Mouse (Mus musculus): ENCODE data around the gene Parg. TPM values are rescaled to one million over a fixed set of nuclear protein-coding genes. Genes with fewer than 3 reads are reported as not detected.

The Parg gene
- total and polyA plus RNA-seq, 3 experiments = 32.6 to 43.8 TPM; not detected in 1

DNA sequence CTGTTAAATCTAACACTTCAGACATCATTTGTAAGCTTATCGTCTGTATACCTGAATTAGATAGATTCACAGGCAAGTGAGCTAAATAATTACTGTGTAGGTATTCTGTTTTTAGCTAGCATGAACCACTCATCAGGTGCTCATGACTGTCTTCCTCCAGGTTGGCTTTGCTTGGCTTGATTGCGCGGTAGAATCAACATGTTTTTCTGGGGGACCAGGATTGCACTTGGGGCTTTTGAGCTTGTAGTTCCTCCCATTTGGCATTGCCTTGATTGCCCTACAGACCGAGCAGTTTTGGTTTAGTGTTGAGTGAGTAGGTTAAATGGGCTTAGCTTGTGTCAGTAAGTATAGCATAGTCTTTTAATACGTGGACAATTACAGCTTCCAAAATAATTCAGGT is 39.5 kb upstream of the Parg start:
- Histone ChIP-seq H3K27me3 (ENCODE audit: control insufficient read depth in 1 of 2, insufficient read depth in 2 of 2, low read length in 2 of 2) (no peaks in the 10 kb centered on the region), H3K4me1 (ENCODE audit: control insufficient read depth in 1 of 2, insufficient read depth in 2 of 2, low read length in 2 of 2) (peaks cover 14 to 29% of the 10 kb centered on the region in 2 experiments), H3K9ac (ENCODE audit: control insufficient read depth, low read depth, low read length, poor library complexity, severe bottlenecking) (no peak overlapping the region), H3K27ac (ENCODE audit: control insufficient read depth, low read depth, low read length) (no peak overlapping the region), H3K4me3 (ENCODE audit: control insufficient read depth in 1 of 2, insufficient read depth in 1 of 2, low read depth in 2 of 2, low read length in 2 of 2) (no peak overlapping the region), H3K79me2 (ENCODE audit: control insufficient read depth, insufficient read depth, low read length, poor library complexity) (peaks cover 57% of the 10 kb centered on the region), H3K36me3 (ENCODE audit: control insufficient read depth in 1 of 2, insufficient read depth in 2 of 2, low read length in 2 of 2) (peaks cover 0 to 53% of the 10 kb centered on the region in 2 experiments; a peak in 2 of 4 replicates), H3K9me3 (replicated peaks; ENCODE audit: insufficient read depth, low read length) (no peaks in the 10 kb centered on the region)
- TF ChIP-seq CHD2 (IDR thresholded peaks at IDR 0.05; ENCODE audit: low read length) (no peak), RCOR1 (IDR thresholded peaks at IDR 0.05; ENCODE audit: low read depth, low read length) (no peak), NELFE (IDR thresholded peaks at IDR 0.05; ENCODE audit: low read depth, low read length) (no peak), KAT2A (conservative IDR thresholded peaks at IDR 0.05; ENCODE audit: low read depth, low read length) (no peak), MAX (IDR thresholded peaks at IDR 0.05; ENCODE audit: low read length) (no peak), E2F4 (IDR thresholded peaks at IDR 0.05; ENCODE audit: borderline replicate concordance, low read depth, low read length) (no peak), ZNF384 (IDR thresholded peaks at IDR 0.05; ENCODE audit: low read depth, low read length) (no peak), HCFC1 (IDR thresholded peaks at IDR 0.05; ENCODE audit: low read depth, low read length) (no peak), POLR2A (IDR thresholded peaks at IDR 0.05; ENCODE audit: control insufficient read depth in 1 of 2, insufficient read depth in 1 of 2, low read depth in 1 of 2, low read length in 2 of 2, poor library complexity in 1 of 2) (no peak), ZKSCAN1 (IDR thresholded peaks at IDR 0.05; ENCODE audit: low read depth, low read length) (no peak), UBTF (IDR thresholded peaks at IDR 0.05; ENCODE audit: borderline replicate concordance, insufficient read depth, low read depth, low read length) (no peak), GABPA (IDR thresholded peaks at IDR 0.05; ENCODE audit: low read depth, low read length) (no peak), ZC3H11A (IDR thresholded peaks at IDR 0.05; ENCODE audit: low read depth, low read length) (no peak), GATA1 (IDR thresholded peaks at IDR 0.05; ENCODE audit: low read depth, low read length) (no peak), SIN3A (IDR thresholded peaks at IDR 0.05; ENCODE audit: low read length) (no peak), NRF1 (IDR thresholded peaks at IDR 0.05; ENCODE audit: insufficient read depth, low read depth, low read length, poor library complexity, severe bottlenecking) (no peak), ZMIZ1 (IDR thresholded peaks at IDR 0.05; ENCODE audit: low read depth, low read length) (no peak), MEF2A (IDR thresholded peaks at IDR 0.05; ENCODE audit: extremely low read depth, insufficient replicate concordance, low read depth, low read length, poor library complexity, severe bottlenecking) (no peak), ETS1 (IDR thresholded peaks at IDR 0.05; ENCODE audit: low read depth, low read length) (no peak), RAD21 (IDR thresholded peaks at IDR 0.05; ENCODE audit: low read depth, low read length) (no peak)
- DNase-seq (ENCODE audit: low read depth, low spot score) = no peak

DNA sequence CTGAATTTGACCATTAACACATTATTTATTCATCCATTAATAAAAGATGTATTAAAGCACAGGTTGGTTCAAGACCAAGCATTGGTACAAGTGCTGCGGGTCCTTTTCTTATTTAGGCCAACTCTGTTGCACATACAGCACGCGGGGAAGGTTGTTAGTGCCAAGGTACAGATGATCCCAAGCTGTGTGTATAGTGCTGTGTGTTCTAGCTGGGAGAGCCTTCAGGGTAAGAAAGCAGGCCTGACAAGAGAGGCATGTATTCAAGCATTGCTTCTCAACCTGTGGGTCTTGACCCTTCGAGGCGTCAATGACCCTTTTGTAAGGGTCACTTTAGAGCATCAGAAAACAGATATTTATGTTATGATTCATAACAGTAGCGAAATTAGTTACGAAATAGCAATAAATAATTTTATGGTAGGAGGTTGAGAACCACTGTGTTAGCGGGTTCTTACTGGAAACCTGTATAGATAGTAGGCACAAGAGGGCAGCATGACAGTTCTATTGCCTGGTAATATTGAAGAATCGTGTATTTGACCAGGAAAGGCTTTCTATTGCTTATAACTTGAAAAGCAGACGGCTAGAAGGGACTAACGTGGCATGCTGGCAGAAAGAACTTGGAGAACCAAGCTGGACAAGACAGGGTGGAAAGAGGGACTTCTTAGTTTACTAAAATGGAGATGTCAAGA is 38.4 kb upstream of the Parg start:
- H3K36me3 ChIP-seq (ENCODE audit: control insufficient read depth in 1 of 2, insufficient read depth in 2 of 2, low read length in 2 of 2) = peaks cover 0 to 62% of the 10 kb centered on the region in 2 experiments; a peak in 2 of 4 replicates
- no peak overlapping the region for H3K9ac ChIP-seq (ENCODE audit: control insufficient read depth, low read depth, low read length, poor library complexity, severe bottlenecking)
- H3K79me2 ChIP-seq (ENCODE audit: control insufficient read depth, insufficient read depth, low read length, poor library complexity) = peaks cover 58% of the 10 kb centered on the region
- TF ChIP-seq CTCF (IDR thresholded peaks at IDR 0.05 in 2 of 3, conservative IDR thresholded peaks at IDR 0.05 in 1 of 3; ENCODE audit: control insufficient read depth in 1 of 3, insufficient read depth in 1 of 3, low read depth in 2 of 3, low read length in 3 of 3, poor library complexity in 1 of 3, severe bottlenecking in 1 of 3) (peak in 1 of 3 experiments; percentile 13; a peak in 1 of 6 replicates), RAD21 (IDR thresholded peaks at IDR 0.05; ENCODE audit: low read depth, low read length) (no peak)
- H3K9me3 ChIP-seq (replicated peaks; ENCODE audit: insufficient read depth, low read length) = no peaks in the 10 kb centered on the region
- no peak overlapping the region for H3K27ac ChIP-seq (ENCODE audit: control insufficient read depth, low read depth, low read length)
- no peak for DNase-seq (ENCODE audit: low read depth, low spot score)
- H3K4me1 ChIP-seq (ENCODE audit: control insufficient read depth in 1 of 2, insufficient read depth in 2 of 2, low read length in 2 of 2) = peaks cover 20 to 38% of the 10 kb centered on the region in 2 experiments
- no peak overlapping the region for H3K4me3 ChIP-seq (ENCODE audit: control insufficient read depth in 1 of 2, insufficient read depth in 1 of 2, low read depth in 2 of 2, low read length in 2 of 2)
- H3K27me3 ChIP-seq (ENCODE audit: control insufficient read depth in 1 of 2, insufficient read depth in 2 of 2, low read length in 2 of 2) = no peaks in the 10 kb centered on the region

All from MEL (cell line).